11 mouse cellular contexts compared by ENCODE assay signal in the genomic region with DNA sequence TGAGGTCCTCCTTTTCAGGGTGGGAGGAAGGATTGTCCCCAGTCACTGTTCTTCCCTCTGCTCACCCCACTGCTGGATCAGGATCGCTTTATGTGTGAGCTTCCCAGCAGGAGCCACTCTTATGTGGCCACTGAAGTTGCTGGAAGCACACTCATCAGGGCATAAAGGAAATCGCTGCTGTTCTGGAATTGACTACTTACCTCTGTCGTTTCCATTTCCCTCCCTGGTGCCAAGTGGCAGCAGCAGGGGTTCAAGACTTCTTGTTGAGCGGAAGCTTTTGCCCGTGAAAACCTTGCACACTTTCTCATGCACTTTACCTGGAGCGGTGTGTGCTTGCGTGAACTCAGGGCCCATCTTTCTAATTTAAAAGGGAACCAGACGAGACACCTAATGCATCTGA. TPM values are rescaled to one million over a fixed set of nuclear protein-coding genes. Genes with fewer than 3 reads are reported as not detected.
A peak's percentile ranks its signal among the peaks of the same experiment; 100 is the strongest.
DNase-seq lines count a peak whose midpoint lies in the region; ATAC-seq and TF ChIP-seq lines count a peak whose summit lies in the region.
"Had no signal": no experiment of that assay in that cellular context is flagged by ENCODE, and none has a peak within 500 bp of the region (broad histone marks: within the 10 kb centered on the region; RNA-seq: fewer than 3 reads in every experiment).

No protein-coding gene starts in this region.

- H3K27ac ChIP-seq in lung, embryonic 14.5 days (ENCODE audit: low read depth): no peak overlapping the region
- H3K27ac ChIP-seq in hindbrain, embryonic 14.5 days: no peak overlapping the region
- H3K27ac ChIP-seq in neural tube, embryonic 13.5 days (replicated peaks): no peak overlapping the region
- H3K27ac ChIP-seq in left cerebral cortex, adult 2 months: no peak overlapping the region; the same call in 1 of the 2 replicates
- H3K27ac ChIP-seq: embryonic facial prominence, embryonic 12.5 days had no signal

- H3K4me2 ChIP-seq in lung, embryonic 14.5 days: peak overlapping the region; percentile 96
- peak overlapping the region; percentile 59; the same call in 1 of the 2 replicates for H3K4me2 ChIP-seq in hindbrain, embryonic 14.5 days (replicated peaks)
- H3K4me2 ChIP-seq in neural tube, embryonic 13.5 days: peak overlapping the region; percentile 77

- peak; percentile 14 to 24 for DNase-seq in cerebellum, postnatal 14 days
- no peak for DNase-seq in cerebellum, adult 18-20 months
- DNase-seq in lung, embryonic 14.5 days: no peak
- no peak for DNase-seq in lung, postnatal 14 days
- DNase-seq in hindbrain, embryonic 14.5 days (ENCODE audit: low spot score): no peak
- no peak for DNase-seq in left cerebral cortex, adult 2 months (ENCODE audit: extremely low spot score in 1 of 2, low spot score in 2 of 2)
- DNase-seq in left cerebral cortex, adult 11 months (ENCODE audit: low spot score): no peak

- no peak overlapping the region for H3K9ac ChIP-seq in lung, embryonic 14.5 days
- H3K9ac ChIP-seq in hindbrain, embryonic 14.5 days: 0 out of 2 replicates have a peak overlapping the region, but pooled peaks have one; percentile 87
- H3K9ac ChIP-seq in neural tube, embryonic 13.5 days: 0 out of 2 replicates have a peak overlapping the region, but pooled peaks have one; percentile 92

- H3K27me3 ChIP-seq in lung, embryonic 14.5 days (ENCODE audit: insufficient read depth, low read length): peaks cover 16% of the 10 kb centered on the region; the same call in 1 of the 2 replicates
- H3K27me3 ChIP-seq in hindbrain, embryonic 14.5 days (ENCODE audit: control insufficient read depth, insufficient read depth, low read length): no peaks in the 10 kb centered on the region
- H3K27me3 ChIP-seq in neural tube, embryonic 13.5 days: no peaks in the 10 kb centered on the region; the same call in 1 of the 2 replicates

- 44% methylated on average over 8 of the region's 8 CpGs for WGBS in lung, embryonic 14.5 days
- 45% methylated on average over 8 of the region's 8 CpGs for WGBS in hindbrain, embryonic 14.5 days
- WGBS in neural tube, embryonic 13.5 days: 42% methylated on average over 8 of the region's 8 CpGs

- no peak for TF ChIP-seq CTCF in lung, embryonic 14.5 days (IDR thresholded peaks at IDR 0.05; ENCODE audit: low read depth)
- no peak for TF ChIP-seq CTCF in left cerebral cortex, adult 2 months (IDR thresholded peaks at IDR 0.05)

- H3K4me3 ChIP-seq in lung, embryonic 14.5 days (ENCODE audit: low read depth, low read length): peak overlapping the region; percentile 55; the same call in 1 of the 2 replicates
- H3K4me3 ChIP-seq in hindbrain, embryonic 14.5 days (replicated peaks; ENCODE audit: low read length): no peak overlapping the region; the same call in 1 of the 2 replicates
- H3K4me3 ChIP-seq in neural tube, embryonic 13.5 days: no peak overlapping the region
- H3K4me3 ChIP-seq in left cerebral cortex, adult 2 months: no peak overlapping the region; the same call in 1 of the 2 replicates

- H3K36me3 ChIP-seq in lung, embryonic 14.5 days (ENCODE audit: insufficient read depth): no peaks in the 10 kb centered on the region
- no peaks in the 10 kb centered on the region for H3K36me3 ChIP-seq in hindbrain, embryonic 14.5 days (replicated peaks; ENCODE audit: control insufficient read depth, insufficient read depth)
- H3K36me3 ChIP-seq in neural tube, embryonic 13.5 days: no peaks in the 10 kb centered on the region
- H3K36me3 ChIP-seq: embryonic facial prominence, embryonic 12.5 days had no signal

- intact Hi-C loops in left cerebral cortex, adult 2 months (cut with DNase I): no loop called here

- no peak for ATAC-seq in lung, embryonic 14.5 days (ENCODE audit: insufficient read depth)
- ATAC-seq in hindbrain, embryonic 14.5 days (ENCODE audit: low FRiP score): no peak
- ATAC-seq in neural tube, embryonic 13.5 days (ENCODE audit: low read depth): no peak

- H3K4me1 ChIP-seq in lung, embryonic 14.5 days (ENCODE audit: insufficient read depth): no peaks in the 10 kb centered on the region
- peaks cover 13% of the 10 kb centered on the region for H3K4me1 ChIP-seq in hindbrain, embryonic 14.5 days (replicated peaks; ENCODE audit: control insufficient read depth, insufficient read depth, low read length)
- H3K4me1 ChIP-seq in neural tube, embryonic 13.5 days (replicated peaks): peaks cover 17% of the 10 kb centered on the region

- no peaks in the 10 kb centered on the region for H3K9me3 ChIP-seq in lung, embryonic 14.5 days (ENCODE audit: low read depth, low read length)
- H3K9me3 ChIP-seq in hindbrain, embryonic 14.5 days (ENCODE audit: control insufficient read depth, low read length): no peaks in the 10 kb centered on the region
- no peaks in the 10 kb centered on the region for H3K9me3 ChIP-seq in neural tube, embryonic 13.5 days
- H3K9me3 ChIP-seq: embryonic facial prominence, embryonic 12.5 days had no signal

RNA-seq across cellular contexts. Expression of a gene that starts 0.7 kb away (rescaled TPM):
- 2.1 and 2.6 TPM in 2 replicates for polyA plus RNA-seq in lung, embryonic 14.5 days (2014; fragmentation: Nextera tagmentation; extraction: Ambion mirVana)
- polyA plus RNA-seq in hindbrain, embryonic 14.5 days (2014; fragmentation: Nextera tagmentation; extraction: Ambion mirVana): 74.8 and 83.8 TPM in 2 replicates
- 58.0 and 62.6 TPM in 2 replicates for polyA plus RNA-seq in neural tube, embryonic 13.5 days (2015; fragmentation: Nextera tagmentation; extraction: Ambion mirVana)
- 100 to 1,000 TPM; 203 to 224 TPM for total RNA-seq in left cerebral cortex, adult 2 months (2021)
- total RNA-seq: granulocyte monocyte progenitor cell, adult 5-6 weeks; neutrophil, adult 5-6 weeks had no signal

Comparison
In these comparisons a context has a peak if more than half of its experiments do, and no peak if none do; other contexts are left out.
1. DNase-seq: peak in cerebellum, postnatal 14 days (2 of 2); none in cerebellum, adult 18-20 months (0 of 2), lung, embryonic 14.5 days (single experiment), lung, postnatal 14 days (single experiment), hindbrain, embryonic 14.5 days (single experiment), left cerebral cortex, adult 2 months (0 of 2) and left cerebral cortex, adult 11 months (single experiment).
2. RNA of a gene that starts 0.7 kb away (polyA plus RNA-seq): 74.8 to 83.8 TPM in hindbrain, embryonic 14.5 days and 58.0 to 62.6 TPM in neural tube, embryonic 13.5 days; 2.1 to 2.6 TPM in lung, embryonic 14.5 days; every median in the first group is over 10 times any median in the second.
3. Peak in every context shown above with its lines, with median percentiles within 50 percentile points of each other: H3K4me2 ChIP-seq.